19 mouse cellular contexts compared by ENCODE assay signal in the genomic region with DNA sequence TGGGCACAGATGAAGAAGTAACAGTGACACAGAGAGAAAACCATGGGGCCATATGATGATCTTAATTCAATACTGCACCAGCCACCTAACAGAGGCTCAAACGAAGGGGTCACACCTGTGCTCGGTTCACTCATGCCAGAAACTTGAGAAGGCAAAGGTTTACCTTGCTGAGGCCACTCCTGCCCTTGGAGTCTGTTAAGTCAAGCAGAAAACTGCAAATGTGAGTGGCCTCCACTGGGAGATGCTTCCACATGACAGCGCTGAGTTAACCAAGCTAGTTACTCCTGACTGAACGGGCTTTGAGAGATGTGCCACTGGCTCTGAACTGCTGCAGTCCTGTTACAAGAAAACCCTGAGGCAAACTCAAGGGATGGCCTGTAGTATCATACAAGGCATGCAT.
A peak's percentile ranks its signal among the peaks of the same experiment; 100 is the strongest.
DNase-seq lines count a peak whose midpoint lies in the region; ATAC-seq lines count a peak whose summit lies in the region.
"Had no signal": no experiment of that assay in that cellular context is flagged by ENCODE, and none has a peak within 500 bp of the region (broad histone marks: within the 10 kb centered on the region; RNA-seq: fewer than 3 reads in every experiment).

No protein-coding gene starts in this region.

- peak; percentile 60 to 67 for DNase-seq in kidney, adult 8-10 months
- peak; percentile 36 for DNase-seq in kidney, postnatal 10 days
- DNase-seq in retina, embryonic 14.5 days (ENCODE audit: low spot score), result peak; percentile 18
- no peak for DNase-seq in right cerebral cortex, postnatal 10 days (ENCODE audit: low spot score in 2 of 2)
- no peak for DNase-seq in heart, adult 11 months
- DNase-seq: adrenal gland, adult 8-10 months; cerebellum, adult 11 months; cerebellum, adult 9-10 months; cerebellum, postnatal 36 days; gastrocnemius, postnatal 14 days; heart, postnatal 36 days had no signal

- H3K36me3 ChIP-seq in kidney, embryonic 14.5 days (ENCODE audit: control insufficient read depth, insufficient read depth, low read length), result no peaks in the 10 kb centered on the region
- H3K36me3 ChIP-seq in hindbrain, embryonic 12.5 days, result no peaks in the 10 kb centered on the region
- H3K36me3 ChIP-seq: embryonic facial prominence, embryonic 13.5 days; forebrain, embryonic 12.5 days; heart, embryonic 13.5 days; hindbrain, embryonic 13.5 days had no signal

- 0 out of 2 replicates have a peak, but pooled peaks cover 5% of the 10 kb centered on the region for H3K4me1 ChIP-seq in kidney, embryonic 14.5 days (ENCODE audit: control insufficient read depth, insufficient read depth, low read length)
- no peaks in the 10 kb centered on the region for H3K4me1 ChIP-seq in hindbrain, embryonic 12.5 days
- H3K4me1 ChIP-seq: hindbrain, embryonic 13.5 days had no signal

- ATAC-seq in kidney, embryonic 14.5 days (ENCODE audit: low FRiP score, low TSS enrichment), result 0 out of 2 replicates have a peak, but pooled peaks have one; percentile 28
- no peak for ATAC-seq in hindbrain, embryonic 12.5 days (ENCODE audit: low FRiP score)
- ATAC-seq: forebrain, embryonic 16.5 days; hindbrain, postnatal 0 days had no signal

- no peak overlapping the region for H3K9ac ChIP-seq in kidney, embryonic 14.5 days (ENCODE audit: low read depth, low read length)
- no peak overlapping the region for H3K9ac ChIP-seq in hindbrain, embryonic 12.5 days
- H3K9ac ChIP-seq: embryonic facial prominence, embryonic 13.5 days; forebrain, embryonic 12.5 days; heart, embryonic 13.5 days; hindbrain, embryonic 13.5 days had no signal

- H3K9me3 ChIP-seq in kidney, embryonic 14.5 days (ENCODE audit: control insufficient read depth, low read length), result no peaks in the 10 kb centered on the region
- H3K9me3 ChIP-seq in hindbrain, embryonic 12.5 days (replicated peaks), result no peaks in the 10 kb centered on the region
- H3K9me3 ChIP-seq: embryonic facial prominence, embryonic 13.5 days; forebrain, embryonic 12.5 days; heart, embryonic 13.5 days; hindbrain, embryonic 13.5 days had no signal

- no peak overlapping the region for H3K4me2 ChIP-seq in kidney, embryonic 14.5 days (replicated peaks; ENCODE audit: low read depth, low read length)
- no peak overlapping the region for H3K4me2 ChIP-seq in hindbrain, embryonic 12.5 days (replicated peaks)
- H3K4me2 ChIP-seq: embryonic facial prominence, embryonic 13.5 days; forebrain, embryonic 12.5 days; heart, embryonic 13.5 days; hindbrain, embryonic 13.5 days had no signal

- H3K27ac ChIP-seq in kidney, embryonic 14.5 days (ENCODE audit: low read depth, low read length), result no peak overlapping the region
- no peak overlapping the region for H3K27ac ChIP-seq in hindbrain, embryonic 12.5 days
- H3K27ac ChIP-seq: embryonic facial prominence, embryonic 13.5 days; forebrain, embryonic 12.5 days; heart, embryonic 13.5 days; hindbrain, embryonic 13.5 days; hindbrain, postnatal 0 days had no signal

- no peak overlapping the region for H3K4me3 ChIP-seq in kidney, embryonic 14.5 days (ENCODE audit: low read length)
- no peak overlapping the region for H3K4me3 ChIP-seq in hindbrain, embryonic 12.5 days
- H3K4me3 ChIP-seq: embryonic facial prominence, embryonic 13.5 days; forebrain, embryonic 12.5 days; heart, embryonic 13.5 days; hindbrain, embryonic 13.5 days had no signal

- 41% methylated on average over 4 of the region's 4 CpGs for WGBS in kidney, embryonic 14.5 days
- WGBS in hindbrain, embryonic 12.5 days, result 76% methylated on average over 4 of the region's 4 CpGs

- H3K27me3 ChIP-seq in kidney, embryonic 14.5 days (ENCODE audit: control insufficient read depth, insufficient read depth, low read length), result no peaks in the 10 kb centered on the region
- H3K27me3 ChIP-seq in hindbrain, embryonic 12.5 days, result no peaks in the 10 kb centered on the region
- H3K27me3 ChIP-seq: embryonic facial prominence, embryonic 13.5 days; forebrain, embryonic 12.5 days; heart, embryonic 13.5 days; hindbrain, embryonic 13.5 days had no signal

Comparison
In these comparisons a context has a peak if more than half of its experiments do, and no peak if none do; other contexts are left out.
1. DNase-seq: peak in kidney, adult 8-10 months (2 of 2), kidney, postnatal 10 days (single experiment) and retina, embryonic 14.5 days (single experiment); none in right cerebral cortex, postnatal 10 days (0 of 2) and heart, adult 11 months (single experiment).